Mouse (Mus musculus) cerebellum, adult 8-10 months (tissue): ENCODE measurements at regions not wholly inside any gene's neighbourhood (a gene's known extent, or its start where the extent isn't known, plus 50 kb on each side); places are given as distances from the start of the nearest gene placed in this dataset.

ENCODE experiments used
- DNase-seq: peaks from one replicate; pipeline ENCODE4 v3.0.0; 2022

- no peak for DNase-seq
Measured at GRCm38 (mm10) chr9:41478106-41478848, 316.8 kb upstream of the Ubash3b start.

- no peak for DNase-seq
Measured at GRCm38 (mm10) chr9:41475326-41475725, 313.8 kb upstream of the Ubash3b start.

- DNase-seq, result peak; percentile 4
Measured at GRCm38 (mm10) chr9:41474945-41475297, 313.4 kb upstream of the Ubash3b start.

GRCm38 (mm10) chr9:41474244-41474944, 312.9 kb upstream of the Ubash3b start:
- peak; percentile 60 for DNase-seq

GRCm38 (mm10) chr9:41473506-41473905, 312.0 kb upstream of the Ubash3b start:
- no peak for DNase-seq

GRCm38 (mm10) chr9:41471345-41471744, 309.8 kb upstream of the Ubash3b start:
- no peak for DNase-seq

GRCm38 (mm10) chr9:41470010-41470409, 308.5 kb upstream of the Ubash3b start:
- no peak for DNase-seq

- DNase-seq, result no peak
Measured at GRCm38 (mm10) chr9:41469414-41469813, 307.9 kb upstream of the Ubash3b start.

- peak; percentile 24 for DNase-seq
Measured at GRCm38 (mm10) chr9:41464057-41464685, 302.7 kb upstream of the Ubash3b start.

- peak; percentile 73 for DNase-seq
Measured at GRCm38 (mm10) chr9:41461742-41462141, 300.2 kb upstream of the Ubash3b start.

GRCm38 (mm10) chr9:41460709-41461108, 299.2 kb upstream of the Ubash3b start:
- no peak for DNase-seq

- DNase-seq, result no peak
Measured at GRCm38 (mm10) chr9:41457003-41457402, 295.5 kb upstream of the Ubash3b start.

GRCm38 (mm10) chr9:41451738-41452137, 290.2 kb upstream of the Ubash3b start:
- no peak for DNase-seq

GRCm38 (mm10) chr9:41449233-41449632, 287.7 kb upstream of the Ubash3b start:
- DNase-seq, result no peak

GRCm38 (mm10) chr9:41447902-41448301, 286.4 kb upstream of the Ubash3b start:
- no peak for DNase-seq

- peak; percentile 25 for DNase-seq
Measured at GRCm38 (mm10) chr9:41447211-41447875, 285.8 kb upstream of the Ubash3b start.

GRCm38 (mm10) chr9:41446431-41447203, 285.1 kb upstream of the Ubash3b start:
- peak; percentile 4 for DNase-seq

GRCm38 (mm10) chr9:41442418-41442817, 280.9 kb upstream of the Ubash3b start:
- no peak for DNase-seq

- DNase-seq, result peak; percentile 56
Measured at GRCm38 (mm10) chr9:41439979-41440378, 278.5 kb upstream of the Ubash3b start.

GRCm38 (mm10) chr9:41438141-41438540, 276.6 kb upstream of the Ubash3b start:
- DNase-seq, result no peak

- DNase-seq, result no peak
Measured at GRCm38 (mm10) chr9:41430391-41431343, 269.2 kb upstream of the Ubash3b start.
